Mouse (Mus musculus): ENCODE data around the gene Olfr1015.

- TF ChIP-seq POLR2A (IDR thresholded peaks at IDR 0.05; ENCODE audit: insufficient read length, low read depth) (no peak), MAX (IDR thresholded peaks at IDR 0.05; ENCODE audit: low read depth) (no peak), POLR2AphosphoS2 (IDR thresholded peaks at IDR 0.05; ENCODE audit: insufficient read length, low read depth) (no peak), E2F4 (IDR thresholded peaks at IDR 0.05; ENCODE audit: insufficient read depth) (no peak), CEBPB (IDR thresholded peaks at IDR 0.05; ENCODE audit: insufficient read depth, poor library complexity, severe bottlenecking) (no peak)
Measured at GRCm38 (mm10) chr2:85802444-85802843, 20.6 kb downstream of the Olfr1015 start, which contains the start of gene Olfr1016.
